ENCODE assay signal across 29 mouse cellular contexts in the genomic region with DNA sequence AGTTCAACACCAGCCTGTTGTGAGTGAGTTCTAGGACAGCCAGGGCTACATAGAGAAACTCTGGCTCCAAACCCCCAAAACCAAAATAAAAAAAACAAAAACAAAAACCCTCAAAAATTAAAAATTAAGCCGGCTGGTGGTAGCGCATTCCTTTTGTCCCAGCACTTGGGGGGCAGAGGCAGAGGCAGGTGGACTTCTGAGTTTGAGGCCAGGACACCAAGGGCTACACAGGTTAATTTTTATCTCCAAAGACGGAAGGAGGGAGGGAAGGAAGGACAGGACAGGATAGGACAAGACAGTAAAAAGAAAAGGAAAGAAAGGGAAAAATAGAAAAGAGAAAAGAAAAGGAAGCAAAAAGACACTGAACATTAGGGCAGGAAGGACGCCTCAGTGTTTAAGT.
"Had no signal": no experiment of that assay in that cellular context is flagged by ENCODE, and none has a peak within 500 bp of the region (broad histone marks: within the 10 kb centered on the region; RNA-seq: fewer than 3 reads in every experiment).

No protein-coding gene starts in this region.

- H3K27me3 ChIP-seq: heart, embryonic 12.5 days; heart, embryonic 13.5 days; heart, embryonic 15.5 days; hindbrain, embryonic 12.5 days; hindbrain, embryonic 13.5 days; hindbrain, embryonic 15.5 days; intestine, embryonic 15.5 days; kidney, embryonic 15.5 days had no signal

- H3K27ac ChIP-seq: heart, adult 2 months; heart, embryonic 10.5 days; heart, embryonic 13.5 days; heart, embryonic 15.5 days; hindbrain, embryonic 10.5 days; hindbrain, embryonic 12.5 days; hindbrain, embryonic 13.5 days; hindbrain, embryonic 14.5 days; hindbrain, embryonic 15.5 days; hindbrain, postnatal 0 days; intestine, embryonic 15.5 days; kidney, embryonic 15.5 days; kidney, postnatal 0 days; layer of hippocampus, adult 2 months; left cerebral cortex, adult 2 months had no signal

- H3K4me1 ChIP-seq: heart, embryonic 10.5 days; heart, embryonic 12.5 days; heart, embryonic 13.5 days; heart, embryonic 15.5 days; hindbrain, embryonic 10.5 days; hindbrain, embryonic 12.5 days; hindbrain, embryonic 13.5 days; hindbrain, embryonic 15.5 days; intestine, embryonic 15.5 days had no signal

- H3K4me3 ChIP-seq: heart, adult 2 months; heart, embryonic 10.5 days; heart, embryonic 12.5 days; heart, embryonic 13.5 days; heart, embryonic 15.5 days; hindbrain, embryonic 10.5 days; hindbrain, embryonic 12.5 days; hindbrain, embryonic 13.5 days; hindbrain, embryonic 15.5 days; intestine, embryonic 15.5 days; kidney, embryonic 15.5 days; layer of hippocampus, adult 2 months; left cerebral cortex, adult 2 months had no signal

- ATAC-seq: hindbrain, embryonic 16.5 days; hindbrain, postnatal 0 days; inflammation-experienced regulatory T-cells, adult 6 months; intestine, embryonic 15.5 days; intestine, embryonic 16.5 days; intestine, postnatal 0 days had no signal

- H3K36me3 ChIP-seq: heart, embryonic 10.5 days; heart, embryonic 12.5 days; heart, embryonic 13.5 days; heart, embryonic 15.5 days; hindbrain, embryonic 10.5 days; hindbrain, embryonic 12.5 days; hindbrain, embryonic 13.5 days; hindbrain, embryonic 15.5 days; intestine, embryonic 15.5 days; kidney, embryonic 15.5 days had no signal

- H3K4me2 ChIP-seq: heart, embryonic 11.5 days; heart, embryonic 12.5 days; heart, embryonic 13.5 days; heart, embryonic 15.5 days; hindbrain, embryonic 12.5 days; hindbrain, embryonic 13.5 days; hindbrain, embryonic 14.5 days; hindbrain, embryonic 15.5 days; intestine, embryonic 15.5 days; kidney, embryonic 15.5 days had no signal

- H3K9me3 ChIP-seq: heart, embryonic 10.5 days; heart, embryonic 12.5 days; heart, embryonic 13.5 days; heart, embryonic 15.5 days; hindbrain, embryonic 10.5 days; hindbrain, embryonic 12.5 days; hindbrain, embryonic 13.5 days; hindbrain, embryonic 15.5 days; intestine, embryonic 15.5 days; kidney, embryonic 15.5 days had no signal

- DNase-seq: heart, adult 2 months; heart, postnatal 10 days; heart, postnatal 14 days; heart, postnatal 4 days; kidney, adult 18-20 months; kidney, postnatal 10 days; kidney, postnatal 4 days; layer of hippocampus, adult 9-11 months; layer of hippocampus, postnatal 36 days had no signal

- H3K9ac ChIP-seq: heart, embryonic 12.5 days; heart, embryonic 13.5 days; heart, embryonic 15.5 days; hindbrain, embryonic 12.5 days; hindbrain, embryonic 13.5 days; hindbrain, embryonic 14.5 days; hindbrain, embryonic 15.5 days; intestine, embryonic 15.5 days; kidney, embryonic 15.5 days had no signal
